Mouse (Mus musculus) erythroid progenitor cell, adult 5-6 weeks (primary cell): Measurements from ENCODE around the gene Tmem202. TPM values are rescaled to one million over a fixed set of nuclear protein-coding genes. Genes with fewer than 3 reads are reported as not detected.

ENCODE experiments used
- ATAC-seq: replicated peaks from 2 replicates; pipeline ENCODE4 v1.8.0; 2016; ENCODE audit warnings: moderate number of reproducible peaks, mild to moderate bottlenecking, moderate TSS enrichment, inconsistent platforms; ENCODE audit not compliant: poor library complexity, low FRiP score, severe bottlenecking
- total RNA-seq, 2 experiments: library from RNA; stranded (forward) in 1 of 2; stranded (reverse) in 1 of 2; fragments of 150-400 nt in 1 of 2; fragments of 186-747, 209-891 nt in 1 of 2; gene quantifications; 2 replicates each; pipeline versions ENCODE4 v1.2.3 to v1.2.4; 2015 to 2017; ENCODE audit warnings: low replicate concordance in 2 of 2

Tmem202 gene
- total RNA-seq, 2 experiments from 2014 or later = not detected

GRCm38 (mm10) chr9:59541617-59542016, 2.0 kb upstream of the Tmem202 start:
- ATAC-seq = no peak

DNA sequence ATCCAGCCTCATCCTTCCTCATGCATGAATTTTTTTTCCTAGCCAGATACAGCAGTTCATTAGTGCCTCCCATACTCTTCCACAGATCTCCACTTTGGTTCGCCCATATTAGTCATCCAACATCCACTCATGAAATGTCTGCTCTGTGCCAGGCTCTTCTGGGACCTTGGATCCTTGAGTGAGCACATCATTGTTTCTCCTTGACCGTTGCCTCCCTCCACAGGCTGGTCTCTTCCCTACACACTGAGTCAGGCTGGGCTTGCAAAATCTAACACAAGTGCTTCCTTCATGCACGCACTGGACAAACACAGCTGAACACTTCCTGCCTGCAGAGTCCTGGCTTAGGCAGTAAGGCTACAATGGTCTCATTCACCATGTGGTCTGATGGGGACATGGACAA, 2.0 kb downstream of the Tmem202 start:
- no peak for ATAC-seq

GRCm38 (mm10) chr9:59533889-59534288, 5.8 kb downstream of the Tmem202 start:
- no peak for ATAC-seq

- ATAC-seq = no peak
Observed at GRCm38 (mm10) chr9:59533422-59533821, 6.2 kb downstream of the Tmem202 start.

DNA sequence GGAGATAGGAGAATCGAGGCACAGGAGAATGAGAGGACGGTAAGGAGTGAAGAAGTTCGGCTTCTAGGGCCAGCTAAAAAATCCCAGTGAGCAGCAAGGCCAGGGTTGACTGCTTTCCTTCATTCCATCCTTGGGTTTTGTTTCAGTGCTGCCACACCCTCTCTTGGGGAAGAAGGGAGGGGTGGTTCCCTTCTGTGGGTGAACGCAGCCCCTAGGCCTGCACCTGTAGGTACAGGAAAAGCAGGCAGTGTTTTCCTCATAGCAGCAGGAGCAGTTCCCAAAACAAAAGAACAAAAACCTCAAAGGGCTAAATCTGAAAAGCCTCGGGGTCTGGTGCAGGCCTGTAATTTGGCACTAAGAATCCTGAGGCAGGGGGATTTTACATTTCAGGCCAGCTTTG, 8.0 kb downstream of the Tmem202 start:
- no peak for ATAC-seq

GRCm38 (mm10) chr9:59528274-59528673, 11.4 kb downstream of the Tmem202 start:
- ATAC-seq = no peak

DNA sequence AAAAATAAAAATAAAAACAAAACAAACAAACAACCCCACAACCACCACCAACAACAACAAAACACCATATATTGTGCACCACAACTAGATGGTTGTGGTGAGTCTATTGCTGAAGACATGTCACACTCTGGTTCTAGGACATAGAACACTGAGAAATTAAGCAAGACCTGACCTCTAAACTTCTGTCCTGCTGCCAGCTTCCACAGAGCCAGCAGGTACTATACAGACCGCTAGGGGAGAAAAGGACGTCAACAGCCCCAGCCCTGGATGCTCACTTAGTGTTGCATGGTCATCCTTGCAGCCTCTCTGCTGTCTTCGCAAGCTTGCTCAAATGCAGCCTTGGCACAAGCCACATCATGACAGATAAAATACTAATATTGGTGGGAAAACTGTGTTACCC, 12.1 kb downstream of the Tmem202 start:
- ATAC-seq = no peak

- ATAC-seq = no peak
Observed at GRCm38 (mm10) chr9:59526727-59527126, 12.9 kb downstream of the Tmem202 start.

DNA sequence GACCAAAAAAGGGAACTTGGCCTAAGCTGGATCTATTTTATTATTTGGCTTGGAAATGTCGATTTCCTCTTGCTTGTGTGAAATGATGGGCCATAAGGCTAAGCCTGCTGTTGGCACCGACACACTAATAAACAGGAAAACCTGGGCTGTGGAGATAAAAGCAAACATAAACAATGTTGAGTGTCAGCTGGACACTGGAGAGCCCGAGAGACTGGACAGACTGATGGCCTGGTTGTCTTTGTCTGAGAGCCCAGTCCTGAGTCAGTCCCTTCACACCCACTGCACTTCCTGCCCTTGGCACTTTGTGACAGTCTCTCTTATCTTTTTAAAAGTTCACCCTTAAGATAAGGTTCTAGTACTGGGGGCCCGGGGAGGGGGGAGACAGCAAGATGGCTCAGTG, 16.7 kb downstream of the Tmem202 start:
- ATAC-seq = no peak

DNA sequence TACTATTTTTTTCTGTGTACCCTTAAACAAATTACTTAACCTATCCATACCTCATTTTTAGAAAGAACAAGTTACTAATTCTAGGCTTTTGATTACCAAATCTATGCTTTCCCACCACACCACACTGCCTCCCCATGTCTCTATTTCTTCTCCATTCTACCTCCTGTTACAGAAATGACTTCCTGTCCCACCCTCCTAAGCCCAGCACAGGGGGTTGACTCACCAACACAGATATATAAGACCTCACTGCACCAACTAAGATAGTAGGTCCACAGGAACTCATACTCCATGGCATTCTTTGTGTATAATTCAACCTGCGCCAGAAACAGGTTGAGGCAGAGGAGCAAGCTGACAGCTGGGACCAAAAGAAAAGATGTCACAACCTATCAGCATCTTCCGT, 20.3 kb downstream of the Tmem202 start:
- no peak for ATAC-seq

DNA sequence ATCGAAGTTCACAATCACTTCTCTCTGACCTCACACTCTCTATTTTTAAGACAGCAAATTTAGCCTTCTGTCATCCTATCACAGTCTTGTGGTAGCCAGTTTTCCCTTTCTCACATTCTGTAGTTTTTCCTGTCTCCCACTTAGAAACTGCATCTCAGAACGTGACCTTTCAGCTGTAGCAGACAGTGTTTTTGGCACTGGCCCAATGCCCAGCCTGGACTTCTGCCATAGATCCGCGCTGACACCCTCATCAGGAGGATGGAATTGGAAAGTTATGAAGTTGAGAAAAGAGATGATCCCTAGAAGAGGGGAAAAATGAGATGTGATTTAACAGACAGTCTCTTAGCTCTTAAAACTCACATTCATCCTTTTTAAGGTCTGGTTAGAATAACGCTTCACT, 20.7 kb downstream of the Tmem202 start:
- ATAC-seq = no peak

GRCm38 (mm10) chr9:59517127-59517526, 22.5 kb downstream of the Tmem202 start:
- ATAC-seq = 0 out of 2 replicates have a peak, but pooled peaks have one; percentile 19

- no peak for ATAC-seq
Observed at GRCm38 (mm10) chr9:59515069-59515468, 24.6 kb downstream of the Tmem202 start.

GRCm38 (mm10) chr9:59512381-59512780, 27.3 kb downstream of the Tmem202 start:
- no peak for ATAC-seq

DNA sequence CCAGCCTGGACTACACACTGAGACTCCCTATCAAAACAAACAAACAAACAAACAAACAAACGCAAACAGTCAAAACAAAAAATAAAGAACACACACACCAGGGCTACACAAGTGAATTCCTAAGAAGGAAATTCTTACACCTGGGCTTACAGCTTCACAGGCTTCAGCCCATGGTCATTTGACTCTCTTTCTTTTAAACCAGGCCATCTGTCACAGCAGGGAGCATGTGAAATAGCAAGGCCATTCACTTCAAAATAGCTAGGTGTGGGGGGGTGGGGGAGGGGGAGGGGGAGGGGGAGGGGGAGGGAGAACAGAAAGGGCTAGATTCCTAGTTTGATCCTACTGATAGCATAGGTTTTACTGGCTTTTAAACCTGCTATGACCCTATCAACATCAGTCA, 31.5 kb downstream of the Tmem202 start:
- ATAC-seq = no peak

DNA sequence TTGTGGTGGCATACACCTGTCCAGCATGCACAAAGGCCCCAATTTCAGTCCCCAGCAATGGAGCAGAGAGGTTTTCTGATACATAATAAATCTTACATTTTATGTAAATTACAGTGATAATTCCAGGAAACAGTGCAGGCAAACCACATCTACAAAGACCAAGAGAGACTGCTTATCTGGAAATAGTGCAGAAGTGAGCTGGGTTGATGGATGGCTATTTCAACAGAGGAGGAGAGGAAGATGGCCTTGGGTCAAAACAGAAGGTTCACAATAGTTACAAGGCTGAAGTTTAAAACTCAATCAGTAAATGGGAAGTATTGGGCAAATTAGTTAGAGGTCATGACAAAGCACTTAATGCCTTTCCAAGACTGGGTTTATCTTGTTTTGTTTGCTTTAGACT, 52.3 kb downstream of the Tmem202 start:
- ATAC-seq = no peak

DNA sequence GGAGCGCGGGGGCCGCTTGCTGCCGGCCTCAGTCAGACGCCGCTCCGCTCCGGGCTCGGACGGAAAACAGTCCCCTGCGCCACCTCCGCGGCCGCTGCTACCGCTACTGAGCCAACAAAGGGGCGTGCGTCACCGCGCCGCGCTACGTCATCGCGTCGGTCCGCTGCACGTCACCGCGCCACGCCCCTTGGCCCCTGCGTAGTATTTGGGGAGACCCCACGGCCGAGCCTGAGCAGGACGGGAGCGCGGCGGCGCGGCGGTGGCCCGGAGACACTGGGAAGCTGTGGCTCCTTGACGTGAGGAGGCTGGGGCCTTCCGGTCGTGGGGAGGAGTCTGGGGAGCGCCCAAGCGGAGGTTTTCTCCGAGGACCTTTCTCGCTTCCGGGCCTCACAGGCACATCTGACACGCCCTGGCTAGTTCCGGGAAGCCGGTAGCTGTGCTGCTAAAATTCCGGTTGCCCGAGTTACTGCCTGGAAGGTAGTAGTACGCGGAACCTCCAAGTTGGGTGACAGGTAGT, 53.0 kb downstream of the Tmem202 start, which contains the start of gene Arih1:
Gene Arih1, minus strand, starts transcription at position 70 of the 517 bp plus-strand sequence.
- ATAC-seq = peak; percentile 86

GRCm38 (mm10) chr9:59486076-59486518, 53.5 kb downstream of the Tmem202 start:
- ATAC-seq = peak; percentile 46

- ATAC-seq = peak; percentile 67
Observed at GRCm38 (mm10) chr9:59485511-59486075, 54.1 kb downstream of the Tmem202 start.

DNA sequence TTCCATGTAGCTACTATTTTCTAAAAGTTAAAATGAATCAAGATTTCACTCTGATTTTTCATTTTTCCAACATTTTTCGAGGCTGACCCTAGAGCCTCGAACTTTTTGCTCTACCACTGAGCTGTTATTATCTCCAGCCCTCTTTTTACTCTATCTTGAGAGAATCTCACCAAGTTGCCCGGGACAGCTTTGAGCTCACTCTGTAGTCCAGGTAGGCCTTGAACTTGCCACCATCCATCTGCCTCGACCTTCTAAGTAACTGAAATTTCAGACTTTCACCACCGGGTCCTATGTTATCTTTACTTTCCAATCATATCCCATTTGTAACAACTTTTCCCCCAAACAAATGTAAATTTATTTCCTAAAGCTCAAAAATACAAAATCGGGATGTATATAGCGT, 54.9 kb downstream of the Tmem202 start:
- ATAC-seq = no peak

DNA sequence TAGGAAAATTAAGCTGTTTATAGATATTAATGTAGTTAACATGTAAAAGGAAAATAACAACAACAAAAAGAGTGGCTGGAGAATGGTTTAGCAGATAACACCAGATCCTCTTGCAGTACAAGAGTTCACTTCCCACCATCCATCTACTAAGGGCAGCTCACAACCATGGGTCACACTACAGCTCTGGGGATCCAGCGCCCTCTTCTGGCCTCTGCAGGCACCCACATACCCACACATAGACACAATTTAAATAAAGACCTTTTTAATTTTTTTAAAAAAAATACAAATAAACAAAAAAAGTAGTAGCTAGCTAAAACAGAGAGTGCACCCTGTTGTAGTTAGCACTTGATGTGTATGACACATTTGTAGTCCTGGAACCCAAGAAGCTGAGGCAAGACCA, 57.2 kb downstream of the Tmem202 start:
- 0 out of 2 replicates have a peak, but pooled peaks have one; percentile 44 for ATAC-seq

DNA sequence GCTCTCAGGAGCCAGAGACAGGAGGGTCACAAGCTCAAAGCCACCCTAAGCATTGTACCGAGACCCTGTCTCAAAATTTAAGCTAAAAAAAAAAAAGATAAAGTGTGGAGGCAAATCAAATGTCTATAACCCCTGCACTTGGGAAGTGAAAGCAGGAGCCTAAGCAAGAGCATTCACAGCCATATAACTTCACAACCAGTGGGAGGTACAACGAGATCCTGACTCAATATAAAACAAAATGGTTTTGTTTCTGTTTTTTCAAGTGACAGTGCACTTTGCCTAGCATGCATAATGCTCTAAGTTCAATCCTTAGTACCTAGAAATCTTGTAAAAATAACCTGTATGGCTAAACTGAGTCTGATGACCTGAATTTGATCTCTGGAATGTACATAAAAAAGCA, 63.0 kb downstream of the Tmem202 start:
- ATAC-seq = no peak
